Mouse (Mus musculus) spleen, adult 2 months (tissue): ENCODE measurements around the gene Col7a1. TPM values are rescaled to one million over a fixed set of nuclear protein-coding genes. Genes with fewer than 3 reads are reported as not detected.

Experiments
- DNase-seq, 2 experiments: peaks; one replicate each; pipeline versions ENCODE4 v3.0.0 to v3.0.0-alpha.2; 2012 to 2021; ENCODE audit warnings: low spot score in 2 of 2, low read depth in 1 of 2
- H3K27ac ChIP-seq: fragments of 200-500 bp; 2 replicates; pipeline ENCODE4 v1.5.1; 2012; ENCODE audit warnings: low read length, inconsistent platforms; ENCODE audit not compliant: insufficient read depth
- H3K27me3 ChIP-seq: fragments of 200-500 bp; 2 replicates; pipeline ENCODE4 v1.6.1; 2012; ENCODE audit warnings: mild to moderate bottlenecking, moderate library complexity, low read length, inconsistent platforms; ENCODE audit not compliant: control insufficient read depth, insufficient read depth
- H3K36me3 ChIP-seq: fragments of 200-500 bp; 2 replicates; pipeline ENCODE4 v1.6.1; 2012; ENCODE audit warnings: mild to moderate bottlenecking, low read length, inconsistent platforms; ENCODE audit not compliant: control insufficient read depth, insufficient read depth
- H3K4me1 ChIP-seq: fragments of 200-500 bp; 2 replicates; pipeline ENCODE4 v1.6.1; 2011; ENCODE audit warnings: inconsistent platforms; ENCODE audit not compliant: control insufficient read depth, insufficient read depth, insufficient read length
- H3K4me3 ChIP-seq: fragments of 200-500 bp; 2 replicates; pipeline ENCODE4 v1.5.1; 2011; ENCODE audit warnings: mild to moderate bottlenecking, inconsistent platforms; ENCODE audit not compliant: insufficient read depth, insufficient read length; ENCODE audit errors: extremely low read depth
- CTCF ChIP-seq: fragments of 200-500 bp; IDR thresholded peaks from 2 replicates; pipeline ENCODE4 v1.5.1; 2011; ENCODE audit warnings: mild to moderate bottlenecking, inconsistent platforms; ENCODE audit not compliant: insufficient read depth, insufficient read length, insufficient replicate concordance; ENCODE audit errors: extremely low read depth
- POLR2A ChIP-seq: fragments of 200-500 bp; IDR thresholded peaks from 2 replicates; pipeline ENCODE4 v1.6.1; 2011; ENCODE audit warnings: low read depth, low read length, inconsistent platforms
- WGBS: fragments of 180-500 bp; shearing (Covaris S2); methylation state at CpG from one replicate; pipeline ENCODE4 v1.1.7; 2018; 5-methylcytosine and 5-hydroxymethylcytosine counted together
- polyA plus RNA-seq: library from polyadenylated mRNA; depleted of rRNA; stranded (reverse); fragments of >200 nt; gene quantifications from 2 replicates; pipeline ENCODE4 v1.2.3, GENCODE M21; 2012

Col7a1 gene
- polyA plus RNA-seq, 1 experiment: 14.4 TPM

- H3K4me3 ChIP-seq: no peak overlapping the region
- H3K27ac ChIP-seq: no peak overlapping the region
- no peak for TF ChIP-seq POLR2A
- TF ChIP-seq CTCF: no peak
- no peaks in the 10 kb centered on the region for H3K36me3 ChIP-seq
- WGBS: 91% methylated on average over 11 of the region's 11 CpGs
- no peak for DNase-seq
- no peaks in the 10 kb centered on the region for H3K27me3 ChIP-seq
- no peaks in the 10 kb centered on the region for H3K4me1 ChIP-seq
Observed at GRCm38 (mm10) chr9:108955846-108956245, 2.5 kb downstream of the Col7a1 start.

- DNase-seq: no peak
- TF ChIP-seq POLR2A: no peak
- TF ChIP-seq CTCF: no peak
- H3K27me3 ChIP-seq: no peaks in the 10 kb centered on the region
- WGBS: 86% methylated on average over 3 of the region's 3 CpGs
- H3K4me3 ChIP-seq: no peak overlapping the region
- no peak overlapping the region for H3K27ac ChIP-seq
- no peaks in the 10 kb centered on the region for H3K36me3 ChIP-seq
- H3K4me1 ChIP-seq: no peaks in the 10 kb centered on the region
Observed at GRCm38 (mm10) chr9:108963577-108963976, 10.2 kb downstream of the Col7a1 start.

- Histone ChIP-seq H3K4me3 (no peak overlapping the region), H3K36me3 (no peaks in the 10 kb centered on the region), H3K27me3 (no peaks in the 10 kb centered on the region), H3K27ac (no peak overlapping the region), H3K4me1 (no peaks in the 10 kb centered on the region)
- 77% methylated on average over 6 of the region's 6 CpGs for WGBS
- DNase-seq: no peak
- TF ChIP-seq CTCF (no peak), POLR2A (no peak)
Observed at GRCm38 (mm10) chr9:108964338-108964737, 11.0 kb downstream of the Col7a1 start.

- H3K27me3 ChIP-seq: no peaks in the 10 kb centered on the region
- no peak for DNase-seq
- 77% methylated on average over 8 of the region's 8 CpGs for WGBS
- TF ChIP-seq POLR2A (no peak), CTCF (no peak)
- H3K36me3 ChIP-seq: no peaks in the 10 kb centered on the region
- H3K4me3 ChIP-seq: no peak overlapping the region
- no peak overlapping the region for H3K27ac ChIP-seq
- no peaks in the 10 kb centered on the region for H3K4me1 ChIP-seq
Observed at GRCm38 (mm10) chr9:108970623-108971022, 17.2 kb downstream of the Col7a1 start.

GRCm38 (mm10) chr9:108976483-108976882, 23.1 kb downstream of the Col7a1 start:
- no peak overlapping the region for H3K4me3 ChIP-seq
- H3K4me1 ChIP-seq: no peaks in the 10 kb centered on the region
- DNase-seq: no peak
- H3K27me3 ChIP-seq: no peaks in the 10 kb centered on the region
- WGBS: 53% methylated on average over 9 of the region's 9 CpGs
- H3K36me3 ChIP-seq: no peaks in the 10 kb centered on the region
- TF ChIP-seq CTCF: no peak
- TF ChIP-seq POLR2A: no peak
- H3K27ac ChIP-seq: no peak overlapping the region

- Histone ChIP-seq H3K27ac (no peak overlapping the region), H3K4me1 (no peaks in the 10 kb centered on the region), H3K27me3 (no peaks in the 10 kb centered on the region), H3K36me3 (no peaks in the 10 kb centered on the region), H3K4me3 (no peak overlapping the region)
- 68% methylated on average over 7 of the region's 7 CpGs for WGBS
- no peak for DNase-seq
- TF ChIP-seq CTCF: no peak
- no peak for TF ChIP-seq POLR2A
Observed at GRCm38 (mm10) chr9:108977966-108978365, 24.6 kb downstream of the Col7a1 start.

GRCm38 (mm10) chr9:108982498-108982897, 29.1 kb downstream of the Col7a1 start:
- H3K4me1 ChIP-seq: no peaks in the 10 kb centered on the region
- H3K36me3 ChIP-seq: no peaks in the 10 kb centered on the region
- DNase-seq: no peak
- WGBS: 56% methylated on average over 8 of the region's 8 CpGs
- no peak for TF ChIP-seq CTCF
- TF ChIP-seq POLR2A: no peak
- no peak overlapping the region for H3K27ac ChIP-seq
- H3K27me3 ChIP-seq: no peaks in the 10 kb centered on the region
- H3K4me3 ChIP-seq: no peak overlapping the region
